Mouse (Mus musculus) midbrain, embryonic 10.5 days (tissue): ENCODE results near the gene Ccdc6. TPM values are rescaled to one million over a fixed set of nuclear protein-coding genes. Genes with fewer than 3 reads are reported as not detected.

Source experiments
- DNase-seq: peaks from one replicate; pipeline ENCODE4 v3.0.0-alpha.2; 2017; ENCODE audit warnings: low spot score
- H3K27ac ChIP-seq: fragments of 300-500 bp; sonication (generic); replicated peaks from 2 replicates; pipeline ENCODE4 v1.5.1; 2016; ENCODE audit warnings: mild to moderate bottlenecking
- H3K27me3 ChIP-seq: fragments of 300-500 bp; sonication (generic); 2 replicates; pipeline ENCODE4 v1.6.1; 2016; ENCODE audit warnings: low read depth, mild to moderate bottlenecking; ENCODE audit not compliant: poor library complexity, severe bottlenecking
- H3K36me3 ChIP-seq: fragments of 300-500 bp; sonication (generic); 2 replicates; pipeline ENCODE4 v1.6.1; 2016; ENCODE audit warnings: mild to moderate bottlenecking, moderate library complexity
- H3K4me1 ChIP-seq: fragments of 300-500 bp; sonication (generic); 2 replicates; pipeline ENCODE4 v1.6.1; 2016
- H3K4me3 ChIP-seq: fragments of 300-500 bp; sonication (generic); 2 replicates; pipeline ENCODE4 v1.5.1; 2016; ENCODE audit warnings: mild to moderate bottlenecking, moderate library complexity
- H3K9me3 ChIP-seq: fragments of 300-500 bp; sonication (generic); replicated peaks from 2 replicates; pipeline ENCODE4 v1.6.1; 2016; ENCODE audit warnings: mild to moderate bottlenecking
- whole genome bisulfite sequencing: fragments of 180-500 bp; shearing (Covaris S2); methylation state at CpG from one replicate; pipeline ENCODE4 v1.1.7; 2016; 5-methylcytosine and 5-hydroxymethylcytosine counted together
- polyA plus RNA-seq: library from polyadenylated mRNA; unstranded; fragments of >200 nt; fragmentation: Nextera tagmentation; extraction: Ambion mirVana; gene quantifications from 2 replicates; pipeline ENCODE4 v1.2.1, GENCODE M21; 2016

The Ccdc6 gene
- polyA plus RNA-seq, result 19.8 and 21.3 TPM in 2 replicates

DNA sequence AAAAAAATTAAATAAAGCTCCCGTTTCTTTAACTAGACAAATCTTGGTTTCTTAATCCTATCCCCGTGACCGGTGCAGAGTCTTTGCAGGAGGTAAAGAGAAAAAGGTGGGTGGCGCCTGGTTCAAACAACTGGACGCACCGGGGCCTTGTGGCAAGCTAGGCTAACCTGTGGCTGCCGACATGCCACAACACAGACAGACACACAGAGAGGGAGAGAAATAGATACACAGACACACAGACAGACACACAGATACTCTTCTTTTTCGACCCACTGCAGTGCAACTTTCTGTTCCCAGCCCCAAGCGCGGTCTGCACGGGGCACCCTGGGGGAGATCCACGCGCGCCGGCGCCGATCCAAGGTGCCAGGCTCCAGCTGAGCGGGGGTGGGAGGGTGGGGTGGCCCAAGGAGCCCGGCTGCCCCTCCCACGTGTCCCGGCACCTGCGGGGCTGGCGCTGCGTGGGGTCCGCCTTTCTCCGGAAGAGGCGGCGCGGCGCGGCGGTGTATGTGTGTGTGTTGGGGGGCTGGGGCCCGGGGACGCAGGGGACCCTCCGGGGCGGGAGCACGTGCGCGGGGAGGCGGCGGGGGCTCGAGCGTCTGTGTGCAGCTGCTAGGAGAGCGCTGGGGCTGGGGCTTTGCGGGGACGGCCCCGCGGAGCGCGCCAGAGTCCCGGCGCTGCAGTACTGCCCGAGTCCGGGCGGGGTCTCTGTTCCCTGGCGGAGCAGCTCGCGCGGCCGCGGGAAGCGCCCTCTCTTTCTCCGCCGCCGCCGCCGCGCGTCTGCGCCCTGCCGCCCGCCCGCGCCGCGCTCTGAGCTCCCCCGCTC is at the start of gene Ccdc6:
Gene Ccdc6 (plus strand): TSS at position 756 of the 823 bp plus-strand sequence.
- Histone ChIP-seq H3K4me1 (peaks cover 51% of the 10 kb centered on the region), H3K4me3 (peak within 1 kb of the TSS; percentile 99), H3K9me3 (peaks cover 2% of the 10 kb centered on the region), H3K27me3 (no peaks in the 10 kb centered on the region), H3K36me3 (peaks cover 12% of the 10 kb centered on the region), H3K27ac (peak within 1 kb of the TSS; percentile 97)
- DNase-seq, result peak; percentile 85
- WGBS, result under 1% methylated on average over 73 of the region's 77 CpGs

DNA sequence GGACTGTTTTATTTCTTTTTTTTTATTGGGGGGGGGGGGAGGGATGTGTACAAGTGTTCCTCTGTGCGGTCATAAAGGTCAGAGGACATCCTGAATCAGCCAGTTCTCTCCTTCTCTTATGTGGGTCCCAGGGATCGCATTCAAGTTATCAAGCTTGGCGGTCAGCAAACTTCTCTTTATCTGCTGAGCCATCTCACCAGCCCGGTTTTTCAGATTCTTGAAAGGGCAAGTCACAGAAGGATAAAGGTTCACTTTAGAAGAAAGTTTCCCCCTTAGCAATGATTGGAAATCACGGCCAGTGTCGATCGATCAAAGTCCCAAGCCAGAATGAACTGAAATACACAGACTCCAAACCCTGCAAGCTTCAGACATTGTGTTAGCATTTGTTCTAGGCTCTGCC is 47.1 kb upstream of the Ccdc6 start:
- H3K4me1 ChIP-seq, result no peaks in the 10 kb centered on the region
- no peak for DNase-seq
- no peaks in the 10 kb centered on the region for H3K36me3 ChIP-seq
- no peaks in the 10 kb centered on the region for H3K27me3 ChIP-seq
- 93% methylated on average over 7 of the region's 7 CpGs for WGBS
- no peak overlapping the region for H3K4me3 ChIP-seq
- peaks cover 6% of the 10 kb centered on the region; the same call in 1 of the 2 replicates for H3K9me3 ChIP-seq
- no peak overlapping the region for H3K27ac ChIP-seq

DNA sequence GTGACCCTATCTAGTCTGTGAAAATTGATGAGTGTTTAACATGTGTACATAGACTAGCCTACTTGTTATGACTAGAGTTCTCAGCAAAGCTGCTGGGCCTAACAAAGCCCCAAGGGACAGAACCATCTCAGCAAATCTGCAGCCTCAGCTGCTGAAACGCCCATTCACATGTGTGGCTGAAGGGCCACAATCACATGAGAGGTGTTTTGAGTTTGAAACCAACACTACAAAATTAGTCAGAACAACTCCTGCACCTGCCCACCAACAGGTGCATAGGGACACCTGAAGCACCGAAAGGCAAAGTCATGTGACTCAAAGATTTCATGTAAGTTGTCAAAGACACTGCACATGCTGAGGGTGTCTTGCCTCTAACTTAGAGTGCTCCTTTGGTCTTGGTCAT is 41.6 kb upstream of the Ccdc6 start:
- H3K27ac ChIP-seq, result no peak overlapping the region
- no peaks in the 10 kb centered on the region for H3K4me1 ChIP-seq
- H3K4me3 ChIP-seq, result no peak overlapping the region
- DNase-seq, result no peak
- H3K27me3 ChIP-seq, result no peaks in the 10 kb centered on the region
- WGBS, result 91% methylated on average over 2 of the region's 2 CpGs
- no peaks in the 10 kb centered on the region for H3K36me3 ChIP-seq
- peaks cover 6% of the 10 kb centered on the region; the same call in 1 of the 2 replicates for H3K9me3 ChIP-seq

DNA sequence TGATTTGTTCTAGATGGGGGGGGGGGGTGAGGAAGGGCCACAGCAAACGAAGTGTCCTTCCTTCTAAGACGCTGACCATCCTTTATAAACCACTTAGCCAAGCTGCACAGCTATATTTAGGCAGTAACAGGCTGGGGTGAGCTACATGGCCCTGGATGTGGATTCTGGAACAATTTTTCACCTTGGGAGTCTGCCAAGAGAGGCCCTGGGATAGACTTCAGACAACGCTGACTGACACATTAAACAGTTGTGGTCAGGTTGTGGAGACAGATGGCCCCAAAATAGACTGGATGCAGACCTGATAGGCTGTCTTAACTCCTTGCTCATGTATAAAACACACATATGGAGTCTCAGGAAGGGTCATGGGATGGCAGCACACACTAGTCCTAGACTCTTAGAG is 39.9 kb upstream of the Ccdc6 start:
- Histone ChIP-seq H3K9me3 (peaks cover 6% of the 10 kb centered on the region; the same call in 1 of the 2 replicates), H3K27me3 (no peaks in the 10 kb centered on the region), H3K4me1 (no peaks in the 10 kb centered on the region), H3K27ac (no peak overlapping the region), H3K36me3 (no peaks in the 10 kb centered on the region), H3K4me3 (no peak overlapping the region)
- DNase-seq, result no peak
- 93% methylated on average over 3 of the region's 3 CpGs for WGBS

DNA sequence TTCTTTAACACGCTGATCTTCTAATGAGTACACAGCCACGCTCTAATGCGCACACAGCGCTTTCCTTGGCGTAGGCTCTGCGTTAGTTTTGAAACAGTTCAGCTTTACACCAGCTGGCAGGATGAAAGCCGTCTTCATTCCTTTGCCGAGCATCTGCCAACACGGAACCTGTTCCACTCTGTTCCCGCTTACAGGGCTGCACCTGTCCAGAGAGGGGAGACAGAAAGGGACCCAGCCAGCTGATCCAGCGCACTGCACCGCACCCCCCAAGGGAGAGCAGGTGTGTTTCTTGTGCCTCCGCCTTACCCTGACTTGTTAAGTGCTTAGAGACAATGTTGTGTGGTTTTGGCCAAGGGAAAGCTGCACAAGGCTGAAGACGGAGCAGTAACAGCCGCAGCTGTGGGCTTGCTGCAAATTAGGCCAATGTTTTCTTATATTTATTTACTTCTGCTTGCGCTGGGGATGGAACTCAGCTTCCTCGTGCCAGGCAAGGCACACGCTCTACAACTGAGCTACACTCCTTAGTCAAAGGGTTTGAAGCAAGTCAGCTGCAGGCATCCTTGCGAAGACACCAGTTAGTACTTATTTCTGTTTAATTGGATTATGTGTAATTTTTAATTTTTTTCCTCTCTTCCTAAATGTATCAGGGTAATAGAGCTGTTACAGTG is 36.8 kb upstream of the Ccdc6 start:
- Histone ChIP-seq H3K27ac (no peak overlapping the region), H3K36me3 (no peaks in the 10 kb centered on the region), H3K4me1 (no peaks in the 10 kb centered on the region), H3K27me3 (no peaks in the 10 kb centered on the region), H3K4me3 (no peak overlapping the region), H3K9me3 (no peaks in the 10 kb centered on the region)
- WGBS, result 81% methylated on average over 19 of the region's 19 CpGs
- DNase-seq, result no peak

DNA sequence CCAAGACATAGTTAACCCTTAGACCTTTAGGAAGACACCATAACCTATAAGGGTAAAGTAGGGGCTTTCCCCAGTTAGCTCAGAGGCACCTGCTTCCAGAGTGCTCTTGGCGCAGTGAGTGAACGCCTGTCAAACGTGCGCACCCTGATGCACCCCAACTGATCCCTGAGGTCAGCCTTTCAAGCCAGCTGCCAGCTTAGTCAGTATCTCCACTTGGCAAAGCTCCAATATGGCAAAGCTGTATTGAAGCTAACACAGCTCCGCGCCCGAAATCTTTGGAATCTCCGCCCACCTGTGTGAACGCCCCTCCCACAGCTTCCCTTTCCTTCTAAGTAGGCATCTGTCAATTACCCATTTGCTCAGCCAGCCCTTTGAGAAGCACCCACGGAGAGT is 36.2 kb upstream of the Ccdc6 start:
- H3K27me3 ChIP-seq, result no peaks in the 10 kb centered on the region
- H3K4me1 ChIP-seq, result no peaks in the 10 kb centered on the region
- H3K4me3 ChIP-seq, result no peak overlapping the region
- H3K36me3 ChIP-seq, result no peaks in the 10 kb centered on the region
- DNase-seq, result no peak
- no peaks in the 10 kb centered on the region for H3K9me3 ChIP-seq
- no peak overlapping the region for H3K27ac ChIP-seq
- WGBS, result 49% methylated on average over 10 of the region's 10 CpGs

DNA sequence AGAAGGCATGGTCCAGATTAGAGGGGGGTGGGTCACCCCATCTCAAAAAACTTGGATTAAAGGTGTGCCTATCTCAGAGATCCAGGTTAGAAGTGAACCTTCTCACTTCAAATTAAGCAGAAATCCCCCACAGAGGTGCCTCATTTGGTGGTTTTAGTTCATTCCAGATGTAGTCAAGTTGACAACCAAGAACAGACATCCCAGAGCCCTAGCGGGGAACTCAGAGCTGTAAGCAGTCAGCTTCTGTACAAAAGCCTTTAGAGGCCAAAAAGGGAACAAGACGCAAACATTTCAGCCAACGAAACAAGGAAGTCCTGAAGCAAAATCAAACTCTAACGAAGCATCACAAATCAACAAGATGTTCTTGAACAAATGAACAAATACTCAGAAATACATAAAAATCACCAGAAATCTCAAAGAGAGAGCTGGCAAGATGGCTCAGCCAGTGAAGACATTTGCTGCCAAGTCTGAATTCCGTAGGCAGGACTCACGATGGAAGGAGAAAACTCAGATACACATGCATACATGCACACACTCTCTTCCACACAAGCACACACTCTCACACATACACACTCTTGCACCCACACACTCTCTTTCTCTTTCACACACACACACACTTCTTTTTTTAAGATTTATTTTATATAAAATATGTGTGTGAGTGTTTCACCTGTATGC is 32.9 kb upstream of the Ccdc6 start:
- H3K36me3 ChIP-seq, result no peaks in the 10 kb centered on the region
- no peaks in the 10 kb centered on the region for H3K9me3 ChIP-seq
- H3K27me3 ChIP-seq, result no peaks in the 10 kb centered on the region
- H3K4me1 ChIP-seq, result peaks cover 3% of the 10 kb centered on the region; the same call in 1 of the 2 replicates
- 92% methylated on average over 6 of the region's 6 CpGs for WGBS
- H3K27ac ChIP-seq, result no peak overlapping the region
- no peak overlapping the region for H3K4me3 ChIP-seq
- DNase-seq, result no peak

DNA sequence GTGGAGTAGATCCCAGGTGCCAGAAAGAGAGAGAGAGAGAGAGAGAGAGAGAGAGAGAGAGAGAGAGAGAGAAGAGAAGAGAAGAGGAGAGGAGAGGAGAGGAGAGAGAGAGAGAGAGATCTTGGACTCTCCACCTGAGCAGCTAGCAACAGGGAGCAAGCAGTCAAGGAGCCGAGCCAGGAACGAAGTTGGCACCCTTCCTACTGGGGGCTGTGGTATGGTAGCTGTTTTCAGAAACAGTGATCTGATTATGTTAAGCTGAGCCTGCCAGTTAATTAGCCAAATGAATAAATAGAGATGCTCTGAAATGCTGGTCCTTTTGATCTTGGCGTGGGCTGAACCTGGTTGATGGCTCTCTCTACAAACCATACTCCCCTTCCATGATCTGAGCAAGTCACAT is 31.7 kb upstream of the Ccdc6 start:
- peaks cover 3% of the 10 kb centered on the region; the same call in 1 of the 2 replicates for H3K4me1 ChIP-seq
- no peak for DNase-seq
- H3K27me3 ChIP-seq, result no peaks in the 10 kb centered on the region
- no peaks in the 10 kb centered on the region for H3K36me3 ChIP-seq
- H3K9me3 ChIP-seq, result no peaks in the 10 kb centered on the region
- H3K27ac ChIP-seq, result no peak overlapping the region
- H3K4me3 ChIP-seq, result no peak overlapping the region
- WGBS, result 86% methylated on average over 3 of the region's 3 CpGs

DNA sequence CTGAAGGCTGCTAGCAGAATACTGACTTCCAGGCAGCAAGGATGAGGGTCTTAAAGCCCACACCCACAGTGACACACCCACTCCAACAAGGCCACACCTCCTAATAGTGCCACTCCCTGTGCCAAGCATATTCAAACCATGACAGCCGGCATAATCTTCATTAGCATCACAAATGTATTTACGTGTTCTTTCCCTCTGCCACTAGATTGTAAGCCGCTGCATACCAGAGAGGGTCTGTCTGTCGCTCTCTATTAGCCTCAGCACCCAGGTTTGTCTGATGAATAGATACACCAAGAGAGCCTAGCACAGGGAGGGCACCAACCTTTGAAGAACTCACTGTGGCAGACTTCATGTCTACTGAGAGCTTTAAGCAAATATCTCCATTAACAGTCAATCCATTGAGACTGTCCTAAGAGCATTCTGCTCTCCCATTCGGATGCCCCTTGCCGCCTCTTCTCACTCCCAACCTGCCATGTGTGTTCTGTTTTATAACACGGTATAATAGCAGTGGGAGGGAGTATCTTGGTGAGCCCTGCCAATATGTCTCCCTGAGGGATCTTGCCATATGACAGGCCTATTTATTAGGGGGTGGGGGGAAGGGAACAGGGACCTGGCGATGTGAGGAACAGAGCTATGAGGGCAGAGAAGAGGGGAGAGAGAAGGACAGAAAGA is 30.3 kb upstream of the Ccdc6 start:
- Histone ChIP-seq H3K27me3 (no peaks in the 10 kb centered on the region), H3K4me3 (no peak overlapping the region), H3K9me3 (0 out of 2 replicates have a peak, but pooled peaks cover 4% of the 10 kb centered on the region), H3K4me1 (peaks cover 3% of the 10 kb centered on the region; the same call in 1 of the 2 replicates), H3K36me3 (no peaks in the 10 kb centered on the region), H3K27ac (no peak overlapping the region)
- WGBS, result 63% methylated on average over 8 of the region's 8 CpGs
- DNase-seq, result no peak

DNA sequence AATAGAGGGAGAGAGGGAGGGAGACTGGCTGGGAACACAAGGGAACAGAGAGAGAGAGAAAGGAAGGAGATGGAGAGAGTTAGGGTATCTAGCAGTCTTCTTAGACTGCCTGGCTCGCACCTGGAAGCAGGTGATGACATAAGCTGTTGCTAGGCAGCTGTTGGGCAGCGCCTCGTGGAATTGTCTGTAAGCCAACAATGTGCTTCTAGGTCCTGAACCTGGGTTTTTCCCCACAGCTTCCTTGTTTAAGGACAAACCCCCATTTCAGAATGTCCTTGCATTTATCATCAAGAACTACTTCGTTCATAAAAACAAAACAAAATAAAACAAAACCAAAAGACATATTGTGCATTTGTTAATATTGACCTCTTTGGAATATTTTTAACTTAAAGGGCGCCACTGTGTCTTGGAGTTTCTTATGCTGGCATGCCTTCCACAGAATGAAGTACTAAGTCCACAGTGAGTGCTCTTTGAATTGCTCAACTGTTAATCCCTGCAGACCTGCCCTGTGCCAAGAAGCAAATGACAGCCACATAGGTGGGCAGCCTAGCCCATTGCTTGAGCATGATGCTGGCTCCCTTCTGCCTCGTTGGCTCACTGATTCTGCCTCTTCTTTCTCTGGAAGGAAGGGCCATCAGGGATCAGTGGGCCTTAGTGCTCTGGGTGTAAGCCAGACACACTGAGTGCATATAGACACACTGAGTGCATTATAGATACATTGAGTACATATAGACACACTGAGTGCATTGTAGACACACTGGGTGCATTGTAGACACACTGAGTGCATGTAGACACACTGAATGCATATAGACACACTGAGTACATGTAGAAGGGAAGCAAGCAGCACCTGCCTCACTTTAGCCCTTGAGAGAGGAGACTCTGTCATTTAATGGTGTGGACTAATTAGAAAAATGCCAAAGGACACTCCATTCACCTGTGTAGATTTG is 29.5 kb upstream of the Ccdc6 start:
- DNase-seq, result no peak
- Histone ChIP-seq H3K4me1 (peaks cover 3% of the 10 kb centered on the region; the same call in 1 of the 2 replicates), H3K27me3 (no peaks in the 10 kb centered on the region), H3K36me3 (no peaks in the 10 kb centered on the region), H3K4me3 (no peak overlapping the region), H3K27ac (no peak overlapping the region), H3K9me3 (0 out of 2 replicates have a peak, but pooled peaks cover 4% of the 10 kb centered on the region)
- 76% methylated on average over 6 of the region's 6 CpGs for WGBS

DNA sequence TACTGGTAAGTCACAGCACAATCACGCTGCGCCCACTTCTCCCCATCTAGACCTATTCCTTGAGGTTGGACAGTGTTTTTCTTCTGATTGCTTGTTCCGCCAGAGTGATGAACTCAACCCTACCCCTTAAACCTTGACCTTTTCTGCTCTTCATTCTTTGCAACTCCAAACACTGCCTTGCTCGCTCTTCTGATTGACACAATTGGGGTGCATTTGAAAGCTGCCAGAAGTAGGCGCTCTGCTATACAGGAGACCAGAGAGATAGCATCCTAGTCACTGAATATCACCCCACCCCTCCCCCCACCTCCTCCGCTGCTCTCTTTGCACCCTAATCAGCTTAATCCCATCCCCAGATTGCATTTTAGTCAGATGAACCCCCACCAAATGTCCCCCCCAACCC is 27.6 kb upstream of the Ccdc6 start:
- peaks cover 3% of the 10 kb centered on the region; the same call in 1 of the 2 replicates for H3K4me1 ChIP-seq
- H3K9me3 ChIP-seq, result 0 out of 2 replicates have a peak, but pooled peaks cover 4% of the 10 kb centered on the region
- no peak overlapping the region for H3K27ac ChIP-seq
- no peak overlapping the region for H3K4me3 ChIP-seq
- H3K36me3 ChIP-seq, result no peaks in the 10 kb centered on the region
- DNase-seq, result no peak
- 57% methylated on average over 6 of the region's 6 CpGs for WGBS
- H3K27me3 ChIP-seq, result no peaks in the 10 kb centered on the region
